Mouse (Mus musculus): ENCODE measurements at regions not wholly inside any gene's neighbourhood (a gene's known extent, or its start where the extent isn't known, plus 50 kb on each side); places are given as distances from the start of the nearest gene placed in this dataset.

DNA sequence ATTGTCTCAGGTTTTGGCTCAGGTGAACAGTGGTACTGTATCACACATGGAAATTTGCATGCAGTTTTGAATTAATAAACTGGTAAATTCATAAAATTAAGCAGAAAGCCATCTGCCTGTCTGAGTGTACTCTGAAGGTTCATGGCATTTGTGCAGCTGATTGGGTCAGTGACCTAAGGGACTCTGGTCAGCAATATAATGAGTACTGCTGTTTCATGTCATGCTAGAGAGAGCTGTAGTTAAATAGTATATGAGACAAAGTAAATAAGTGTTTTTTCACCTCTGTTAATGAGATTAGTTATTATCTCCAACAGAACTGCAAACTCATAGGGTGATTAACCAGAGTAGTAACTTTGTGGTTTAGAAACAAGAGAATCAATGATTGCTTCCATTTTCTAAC is 231.4 kb upstream of the Speer4f2 start:
- TF ChIP-seq CTCF (IDR thresholded peaks at IDR 0.05; ENCODE audit: insufficient read depth, low read depth, low read length) = no peak
- no peak for TF ChIP-seq POLR2A (IDR thresholded peaks at IDR 0.05; ENCODE audit: insufficient read depth, low read depth, low read length)
